Mouse (Mus musculus): ENCODE data around the gene Ctdspl.

- no peak for TF ChIP-seq CTCF (IDR thresholded peaks at IDR 0.05; ENCODE audit: low read depth)
- TF ChIP-seq EP300 (IDR thresholded peaks at IDR 0.05; ENCODE audit: low read depth), result no peak
These were observed 147.1 kb downstream of the Ctdspl start for GRCm38 (mm10) chr9:119073184-119073895.
